Mouse (Mus musculus): ENCODE measurements around the gene Zfp784. TPM values are rescaled to one million over a fixed set of nuclear protein-coding genes. Genes with fewer than 3 reads are reported as not detected.
A peak's percentile ranks its signal among the peaks of the same experiment; 100 is the strongest.
"Not testable (repeated sequence)": the region's sequence is repeated elsewhere in the genome, so short reads cannot be mapped to it uniquely, and the experiment has no call there.

Gene Zfp784
- total RNA-seq, 2 experiments from 2014 or later = 5.3 to 6.1 TPM

DNA sequence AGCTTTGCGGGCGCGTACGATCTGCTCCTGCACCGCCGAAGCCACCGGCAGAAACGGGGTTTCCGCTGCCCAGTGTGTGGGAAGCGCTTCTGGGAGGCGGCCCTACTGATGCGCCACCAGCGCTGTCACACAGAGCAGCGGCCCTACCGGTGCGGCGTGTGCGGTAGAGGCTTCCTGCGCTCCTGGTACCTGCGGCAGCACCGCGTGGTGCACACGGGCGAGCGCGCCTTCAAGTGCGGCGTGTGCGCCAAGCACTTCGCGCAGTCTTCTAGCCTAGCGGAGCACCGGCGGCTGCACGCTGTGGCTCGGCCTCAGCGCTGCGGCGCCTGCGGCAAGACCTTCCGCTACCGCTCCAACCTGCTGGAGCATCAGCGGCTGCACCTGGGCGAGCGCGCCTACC is 6.8 kb downstream of the Zfp784 start:
- intact Hi-C loops (cut with DNase I) = no loop called here
- no peak for DNase-seq (ENCODE audit: low spot score)

DNA sequence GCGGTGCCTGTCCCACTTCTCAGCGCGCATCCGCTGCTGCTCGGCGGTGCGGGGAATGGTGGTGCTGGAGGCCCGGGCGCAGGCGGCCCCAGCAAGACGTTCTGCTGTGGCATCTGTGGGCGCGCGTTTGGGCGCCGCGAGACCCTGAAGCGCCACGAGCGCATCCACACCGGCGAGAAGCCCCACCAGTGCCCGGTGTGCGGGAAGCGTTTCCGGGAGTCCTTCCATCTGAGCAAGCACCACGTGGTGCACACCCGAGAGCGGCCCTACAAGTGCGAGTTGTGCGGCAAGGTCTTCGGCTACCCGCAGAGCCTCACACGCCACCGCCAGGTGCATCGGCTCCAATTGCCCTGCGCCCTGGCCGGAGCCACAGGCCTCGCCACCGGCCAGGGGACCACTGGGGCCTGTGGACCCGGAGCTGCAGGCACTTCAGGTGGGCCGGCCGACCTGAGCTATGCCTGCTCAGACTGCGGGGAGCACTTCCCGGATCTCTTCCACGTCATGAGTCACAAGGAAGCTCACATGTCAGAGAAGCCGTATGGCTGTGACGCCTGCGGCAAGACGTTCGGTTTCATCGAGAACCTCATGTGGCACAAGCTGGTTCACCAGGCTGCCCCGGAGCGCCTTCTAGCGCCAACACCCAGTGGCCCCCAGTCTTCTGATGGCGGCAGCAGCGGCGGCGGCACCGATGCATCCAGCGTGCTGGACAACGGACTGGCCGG is 7.5 kb downstream of the Zfp784 start:
- intact Hi-C loops (cut with DNase I) = no loop called here
- no peak for DNase-seq (ENCODE audit: low spot score)

DNA sequence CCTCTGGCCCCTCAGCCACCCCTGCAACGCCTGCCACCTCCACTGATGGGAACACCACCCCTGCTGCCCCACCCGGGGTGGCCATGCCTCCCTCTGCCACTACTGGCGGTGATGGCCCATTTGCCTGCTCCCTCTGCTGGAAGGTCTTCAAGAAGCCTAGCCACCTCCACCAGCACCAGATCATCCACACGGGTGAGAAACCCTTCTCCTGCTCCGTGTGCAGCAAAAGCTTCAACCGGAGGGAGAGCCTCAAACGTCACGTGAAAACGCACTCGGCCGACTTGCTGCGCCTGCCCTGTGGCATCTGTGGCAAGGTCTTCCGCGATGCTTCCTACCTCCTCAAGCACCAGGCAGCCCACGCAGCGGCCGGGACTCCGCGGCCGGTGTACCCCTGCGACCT is 8.3 kb downstream of the Zfp784 start:
- intact Hi-C loops (cut with DNase I) = no loop called here
- no peak for DNase-seq (ENCODE audit: low spot score)

DNA sequence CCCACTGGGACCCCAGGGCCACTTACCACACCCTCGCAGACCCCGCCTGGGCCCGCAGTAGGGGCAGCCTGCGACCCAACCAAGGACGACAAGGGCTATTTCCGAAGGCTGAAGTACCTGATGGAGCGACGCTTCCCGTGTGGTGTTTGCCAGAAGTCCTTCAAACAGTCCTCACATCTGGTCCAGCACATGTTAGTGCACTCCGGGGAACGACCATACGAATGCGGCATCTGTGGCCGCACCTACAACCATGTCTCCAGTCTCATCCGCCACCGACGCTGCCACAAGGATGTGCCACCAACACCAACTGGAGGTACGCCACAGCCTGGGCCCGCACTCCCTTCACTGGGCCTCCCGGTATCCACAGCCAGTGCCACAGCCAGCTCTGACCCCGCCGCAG is 8.7 kb downstream of the Zfp784 start:
- intact Hi-C loops (cut with DNase I) = no loop called here
- DNase-seq (ENCODE audit: low spot score) = no peak

DNA sequence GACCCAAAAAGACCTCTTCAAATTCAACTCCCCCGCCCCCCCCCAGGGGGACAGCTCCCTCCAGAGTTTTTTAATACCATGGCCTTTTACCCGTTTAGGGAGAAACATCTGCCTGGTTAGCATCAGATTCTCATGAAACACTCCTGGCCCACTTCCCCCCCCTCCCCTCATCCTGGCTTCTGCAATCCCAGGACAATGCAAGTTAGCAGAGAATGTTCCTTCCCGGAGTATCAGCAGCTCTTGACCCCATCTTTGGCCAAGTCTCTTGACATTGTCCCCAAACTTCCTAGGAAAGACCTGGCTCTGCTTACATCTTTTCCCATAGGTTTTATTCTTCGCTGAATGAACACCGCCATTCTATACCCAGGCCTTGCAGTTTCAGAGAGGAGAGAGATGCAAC is 17.0 kb downstream of the Zfp784 start:
- DNase-seq (ENCODE audit: low spot score) = no peak
- intact Hi-C loops (cut with DNase I) = loop anchor here (2.0 kb wide), 1 partner anchor 34 kb away; no protein-coding TSS in a partner anchor

DNA sequence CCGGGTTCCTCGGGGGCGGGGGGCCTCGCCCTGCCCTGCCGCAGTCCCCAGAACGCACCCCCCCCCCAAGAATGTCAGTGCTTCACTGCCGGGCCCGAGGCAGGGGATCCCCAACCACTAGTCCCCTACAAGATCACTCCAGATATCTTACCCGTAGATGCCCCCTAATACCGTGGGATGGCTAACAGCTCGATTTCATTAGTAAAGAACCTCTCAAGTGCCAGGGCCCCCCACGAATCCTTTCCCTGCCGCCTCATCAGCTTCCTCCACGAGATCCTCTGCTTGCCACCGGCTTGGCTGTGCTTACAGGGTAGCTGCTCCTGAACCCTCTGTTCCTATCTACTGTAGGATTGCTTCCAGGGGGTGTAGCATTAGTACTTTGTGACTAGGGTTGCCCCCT is 17.6 kb downstream of the Zfp784 start:
- no peak for DNase-seq (ENCODE audit: low spot score)
- intact Hi-C loops (cut with DNase I) = loop anchor here (2.0 kb wide), 1 partner anchor 34 kb away; no protein-coding TSS in a partner anchor

DNA sequence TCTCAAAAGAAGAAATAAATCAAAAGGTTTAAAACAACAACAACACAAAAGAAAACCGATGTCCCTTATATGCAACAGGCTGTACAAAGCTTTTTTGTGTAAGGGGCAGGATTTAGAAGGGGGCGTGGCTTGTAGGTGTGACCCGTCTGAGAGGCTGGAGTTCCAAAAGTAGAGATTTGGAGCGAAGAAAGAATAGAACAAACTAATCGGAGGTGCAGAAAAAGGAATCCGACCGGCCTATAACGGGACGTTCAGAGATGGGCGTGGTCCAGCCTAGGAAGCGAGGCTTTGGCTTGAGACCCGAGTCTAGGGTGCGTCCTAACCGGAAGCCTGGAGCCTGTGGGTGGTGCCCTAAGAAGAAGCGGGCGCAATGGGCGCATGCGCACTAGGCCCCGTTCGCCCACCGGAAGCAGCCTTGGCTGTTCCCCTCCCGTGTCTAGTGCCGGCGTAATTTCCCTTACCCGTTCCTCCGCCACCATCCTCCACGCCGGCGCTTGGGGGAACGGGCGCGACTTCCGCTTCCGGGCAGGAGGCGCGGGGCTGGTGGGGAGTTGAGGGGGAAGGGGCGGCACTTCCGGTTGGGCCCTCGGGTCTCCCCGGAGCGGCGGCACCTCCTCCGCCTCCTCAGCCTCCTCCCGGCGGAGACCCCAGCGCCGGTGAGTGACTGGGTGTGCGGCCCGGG is 18.1 kb downstream of the Zfp784 start, which contains the start of the genes Zfp865 and Ccdc106:
Zfp865 (plus strand) TSS at position 377 of the 682 bp plus-strand sequence.
Ccdc106 (plus strand) TSS at position 554 of the 682 bp plus-strand sequence.
- intact Hi-C loops (cut with DNase I) = loop anchor here (2.0 kb wide), 1 partner anchor 35 kb away; no protein-coding TSS in a partner anchor

DNA sequence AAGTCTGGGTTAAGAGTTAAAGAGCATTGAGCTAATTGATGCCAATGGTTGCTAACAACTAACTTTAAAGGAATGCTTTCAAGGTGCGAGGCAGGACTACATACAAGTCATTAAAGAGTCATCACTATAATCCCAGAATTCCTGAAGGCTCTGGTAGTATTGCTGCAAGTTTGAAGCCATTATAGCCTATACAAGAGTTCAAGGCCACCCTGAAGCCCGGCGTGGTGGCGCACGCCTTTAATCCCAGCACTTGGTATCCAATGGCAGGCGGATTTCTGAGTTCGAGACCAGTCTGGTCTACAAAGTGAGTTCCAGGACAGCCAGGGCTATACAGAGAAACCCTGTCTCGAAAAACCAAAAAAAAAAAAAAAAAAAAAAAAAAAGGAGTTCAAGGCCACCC is 18.7 kb downstream of the Zfp784 start:
- DNase-seq (ENCODE audit: low spot score); intact Hi-C loops (cut with DNase I): not testable (repeated sequence)

More for the DNA sequence above, 18.1 kb downstream of the Zfp784 start, which contains the start of the genes Zfp865 and Ccdc106:
- DNase-seq (ENCODE audit: low spot score) = peak; percentile 100

DNA sequence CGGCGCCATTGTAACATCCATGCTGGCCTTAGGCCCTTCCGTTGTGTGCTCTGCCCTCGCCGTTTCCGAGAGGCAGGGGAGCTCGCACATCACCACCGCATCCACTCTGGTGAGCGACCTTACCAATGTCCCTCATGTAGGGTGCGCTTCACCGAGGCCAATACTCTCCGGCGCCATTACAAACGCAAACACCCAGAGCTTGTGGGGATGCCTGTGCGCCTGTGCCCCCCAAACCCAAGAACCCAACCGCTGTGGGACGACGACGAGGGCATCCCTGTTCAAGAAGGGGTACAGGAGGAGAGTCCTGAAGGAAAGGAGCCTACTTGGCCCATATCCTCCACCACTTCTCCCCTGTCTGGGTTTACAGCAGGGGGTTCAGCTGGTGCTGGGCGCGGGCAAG is 20.3 kb downstream of the Zfp784 start:
- no peak for DNase-seq (ENCODE audit: low spot score)
- intact Hi-C loops (cut with DNase I) = no loop called here

DNA sequence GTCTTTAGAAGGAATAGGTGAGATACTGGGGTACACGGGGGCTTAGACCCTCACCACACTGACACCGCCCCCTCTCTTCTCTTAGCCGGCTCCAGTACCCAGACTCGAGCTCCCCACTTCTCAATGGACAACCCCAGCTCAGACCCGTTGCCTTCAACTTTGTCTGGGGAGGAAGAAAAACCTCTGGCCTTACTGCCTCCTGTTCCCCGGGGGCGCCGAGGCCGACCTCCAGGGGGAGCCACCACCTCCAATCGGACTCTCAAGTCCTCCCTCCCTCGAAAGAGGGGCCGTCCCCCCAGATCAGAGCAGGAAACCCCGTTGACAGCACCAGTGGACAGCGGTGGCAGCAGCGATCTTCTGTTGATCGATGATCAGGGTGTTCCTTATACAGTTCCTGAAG is 20.9 kb downstream of the Zfp784 start:
- no peak for DNase-seq (ENCODE audit: low spot score)
- intact Hi-C loops (cut with DNase I) = no loop called here

DNA sequence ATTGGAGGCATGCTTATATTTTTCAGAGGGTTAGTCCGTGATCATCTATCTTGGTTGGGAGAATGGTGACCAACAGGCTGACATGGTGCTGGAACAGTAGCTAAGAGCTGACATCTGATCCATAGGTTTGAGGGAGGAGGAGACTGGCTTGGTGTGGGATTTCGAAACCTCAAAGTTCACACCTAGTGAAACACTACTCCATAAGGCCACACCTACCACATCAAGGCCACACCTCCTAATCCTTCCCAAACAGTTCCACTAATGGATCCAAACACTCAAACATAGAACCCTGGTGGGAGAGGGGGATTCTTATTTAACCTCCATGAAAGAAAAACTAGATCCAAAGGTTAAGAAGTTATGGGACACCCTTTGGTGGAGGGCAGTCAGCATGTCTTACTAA is 21.3 kb downstream of the Zfp784 start:
- intact Hi-C loops (cut with DNase I) = no loop called here
- no peak for DNase-seq (ENCODE audit: low spot score)

DNA sequence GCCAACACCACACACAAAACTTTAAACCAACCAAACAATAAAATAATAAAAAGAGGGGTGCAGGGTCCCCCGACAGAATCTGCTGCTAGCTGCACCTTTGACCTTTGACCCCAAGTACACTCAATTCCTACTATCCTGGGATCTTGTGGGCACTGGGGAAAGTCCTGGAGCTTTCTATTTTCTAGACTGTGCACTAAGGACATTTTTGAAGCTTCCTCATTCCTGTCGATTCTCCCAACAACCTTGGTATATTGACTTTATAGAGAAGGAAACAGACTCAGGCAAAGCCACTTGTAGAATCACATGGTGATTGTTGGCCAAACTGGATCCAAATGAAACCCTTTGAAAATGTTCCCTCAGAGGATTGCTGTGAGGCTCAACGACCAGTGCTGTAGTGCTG is 22.2 kb downstream of the Zfp784 start:
- intact Hi-C loops (cut with DNase I) = no loop called here
- DNase-seq (ENCODE audit: low spot score) = no peak

DNA sequence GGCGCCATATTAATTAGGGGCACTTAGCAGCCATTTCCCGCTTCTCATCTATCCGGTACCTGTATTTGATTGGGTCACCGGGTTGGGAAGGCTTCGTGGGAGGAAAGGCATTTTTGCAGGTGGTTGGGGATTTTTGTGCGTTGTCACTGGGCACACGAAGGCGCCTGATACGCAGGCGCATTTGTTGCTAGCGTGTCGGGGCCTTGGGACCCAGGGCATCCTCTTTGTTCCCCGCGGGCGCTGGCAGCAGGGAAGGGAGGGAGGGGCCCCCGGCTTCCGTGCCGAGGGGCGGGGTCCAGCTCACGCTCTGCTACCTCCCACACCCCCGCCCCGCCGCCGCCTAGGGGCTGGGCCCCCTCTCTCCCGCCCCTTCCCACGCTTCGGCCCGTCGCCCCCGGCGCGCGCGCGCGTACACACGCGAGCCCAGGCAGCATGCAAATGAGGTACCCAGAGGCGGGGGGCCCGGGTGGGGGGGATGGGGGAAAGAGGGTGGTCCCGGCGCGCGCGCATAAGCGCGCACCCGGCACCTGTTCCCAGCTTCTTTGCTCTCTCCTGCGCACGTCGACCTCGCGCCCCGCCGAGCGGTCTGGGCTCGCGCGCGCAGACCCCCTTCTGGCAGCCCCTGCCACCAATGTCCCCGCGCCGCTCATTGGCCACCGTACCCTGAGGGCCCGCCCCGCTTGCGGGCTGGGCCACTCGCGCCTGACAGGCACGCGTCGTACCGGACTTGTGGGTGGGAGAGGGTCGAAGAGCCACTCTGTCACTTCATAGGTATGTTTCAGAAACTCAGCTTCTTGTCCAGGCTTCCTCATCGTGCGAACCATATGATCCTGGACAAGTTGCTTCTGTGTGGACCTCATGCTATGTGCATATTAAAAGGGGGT is 22.9 kb downstream of the Zfp784 start, which contains the start of gene Gm44973:
Gm44973 (plus strand) TSS at position 379 of the 884 bp plus-strand sequence.
- peak; percentile 89 for DNase-seq (ENCODE audit: low spot score)
- intact Hi-C loops (cut with DNase I) = no loop called here

DNA sequence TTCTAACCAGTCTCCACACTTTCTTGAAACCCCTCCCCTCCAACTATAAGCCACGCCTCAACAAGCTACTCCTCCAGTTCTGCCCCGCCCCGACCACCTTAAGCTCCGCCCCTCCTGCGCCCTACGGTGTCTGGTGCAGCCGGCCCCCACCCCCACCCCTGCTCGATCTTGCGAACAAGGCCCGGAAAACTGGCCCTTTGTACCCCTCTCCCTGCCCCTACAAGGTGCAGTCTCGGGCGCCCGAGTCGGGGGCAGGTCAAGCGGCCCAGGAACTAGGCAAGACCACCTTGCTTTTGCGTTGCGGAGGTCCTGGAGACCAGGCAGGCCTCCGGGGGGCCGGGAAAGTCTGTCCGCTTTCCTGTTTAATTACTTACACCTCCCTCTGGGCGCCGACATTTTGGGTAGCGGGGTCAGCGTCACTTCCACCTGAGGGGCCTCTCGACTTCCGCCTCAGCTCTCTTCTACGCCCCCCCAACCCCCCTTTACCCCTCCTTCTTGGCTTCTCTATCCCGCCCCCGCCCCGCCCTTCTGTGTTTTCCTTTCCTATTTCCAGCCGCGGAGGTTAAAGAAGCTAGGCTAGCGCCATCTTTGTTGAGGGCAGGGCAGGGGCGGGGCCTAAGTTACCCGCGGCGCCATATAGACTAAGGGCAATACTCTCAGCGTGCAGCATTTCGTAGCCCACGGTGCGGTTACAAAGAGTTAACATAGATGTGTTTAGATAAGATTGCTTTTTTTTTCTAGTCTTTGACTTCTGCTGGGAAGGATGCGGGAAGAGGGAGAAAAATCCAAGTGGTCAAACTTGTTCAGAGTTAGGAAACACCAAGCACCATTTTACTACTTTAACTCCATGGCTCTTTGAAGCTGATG is 23.8 kb downstream of the Zfp784 start, which contains the start of the genes Zfp524 and Fiz1:
Zfp524 (plus strand) TSS at position 165 of the 867 bp plus-strand sequence.
Fiz1 (minus strand) TSS at position 447 of the 867 bp plus-strand sequence.
- intact Hi-C loops (cut with DNase I) = loop anchor here (5.0 kb wide), 3 partner anchors 38 to 197 kb away; partner anchors contain the start of gene Zfp580

DNA sequence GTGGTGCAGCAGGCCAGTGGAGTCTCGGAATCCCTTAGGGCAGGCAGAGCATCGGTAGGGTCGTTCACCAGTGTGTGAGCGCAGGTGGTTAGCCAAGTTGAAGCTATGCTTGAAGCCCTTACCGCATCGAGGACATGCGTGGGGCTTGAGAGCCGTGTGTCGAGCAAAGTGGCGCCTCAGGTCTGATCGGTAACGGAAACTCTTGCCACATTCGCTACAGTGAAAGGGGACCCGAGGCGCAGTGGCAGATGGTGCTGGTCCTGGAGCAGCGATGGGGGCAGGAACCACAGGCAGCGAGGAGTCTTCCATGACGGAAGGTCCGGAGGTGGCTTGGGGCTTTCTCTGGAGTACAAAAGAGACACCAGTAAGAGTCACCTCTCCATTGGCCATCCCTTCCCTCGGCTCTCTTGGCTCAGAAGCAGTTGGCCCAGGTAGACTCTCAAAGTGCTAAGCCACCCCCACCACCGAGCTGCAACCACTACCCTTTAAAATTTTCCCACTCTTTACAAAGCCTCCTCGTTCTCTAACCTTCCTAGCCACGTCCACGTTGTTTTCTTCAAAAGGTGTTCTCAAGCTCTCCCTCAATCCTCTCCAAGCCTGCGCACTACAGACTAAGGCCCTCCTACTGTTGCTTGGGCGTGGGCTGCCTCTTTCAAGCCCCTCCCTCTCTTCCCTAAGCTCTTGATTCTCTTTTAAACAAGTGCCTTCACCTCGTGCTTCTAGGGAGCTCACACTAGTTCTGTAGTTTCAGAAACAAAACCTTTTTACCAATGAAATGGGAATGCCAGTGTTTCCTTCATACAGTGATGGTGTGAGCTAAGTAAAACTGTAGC is 25.3 kb downstream of the Zfp784 start:
- no peak for DNase-seq (ENCODE audit: low spot score)
- intact Hi-C loops (cut with DNase I) = loop anchor here (5.0 kb wide), 3 partner anchors 39 to 196 kb away; partner anchors contain the start of gene Zfp580

More for the DNA sequence above, 23.8 kb downstream of the Zfp784 start, which contains the start of the genes Zfp524 and Fiz1:
- peak; percentile 92 for DNase-seq (ENCODE audit: low spot score)

DNA sequence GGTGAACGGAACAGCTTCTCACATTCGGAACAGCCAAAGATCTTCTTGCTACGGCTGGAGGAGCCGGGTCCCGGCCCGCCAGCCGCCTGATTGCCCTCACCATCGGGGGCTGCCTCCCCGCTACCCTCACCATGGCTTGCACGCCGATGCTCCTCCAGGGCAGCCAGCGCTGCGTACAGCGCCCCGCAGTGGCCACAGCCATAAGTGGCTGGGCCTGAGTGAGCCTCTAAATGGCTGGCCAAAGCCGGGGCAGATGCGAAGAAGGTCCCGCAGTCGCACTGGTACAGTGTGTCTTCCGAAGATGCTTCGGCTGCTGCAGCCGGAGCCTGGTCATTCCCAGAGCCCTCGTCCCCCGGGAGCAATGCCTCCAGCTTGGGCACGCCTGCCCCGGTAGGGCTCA is 30.0 kb downstream of the Zfp784 start:
- intact Hi-C loops (cut with DNase I) = no loop called here
- no peak for DNase-seq (ENCODE audit: low spot score)

DNA sequence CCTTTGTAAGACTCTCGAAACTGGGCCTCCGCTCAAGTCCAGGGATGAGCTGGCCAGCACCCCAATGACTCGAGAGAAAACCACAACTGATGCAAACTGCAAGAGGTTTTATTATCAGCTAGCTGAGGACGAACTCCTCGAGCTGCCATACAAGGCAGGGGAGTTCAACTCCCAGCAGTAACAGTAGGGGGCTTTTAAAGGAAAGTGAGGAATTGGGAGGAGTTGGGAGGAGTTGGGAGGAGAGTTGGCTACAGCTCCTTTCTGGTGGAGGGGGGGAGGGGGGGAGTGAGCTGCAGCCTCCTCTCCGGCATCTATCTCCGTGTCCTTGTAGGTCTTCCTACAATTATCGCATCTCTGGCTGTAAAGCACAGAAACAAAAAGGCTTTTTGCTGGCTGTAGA is 35.4 kb downstream of the Zfp784 start:
- intact Hi-C loops (cut with DNase I) = not testable (repeated sequence)

DNA sequence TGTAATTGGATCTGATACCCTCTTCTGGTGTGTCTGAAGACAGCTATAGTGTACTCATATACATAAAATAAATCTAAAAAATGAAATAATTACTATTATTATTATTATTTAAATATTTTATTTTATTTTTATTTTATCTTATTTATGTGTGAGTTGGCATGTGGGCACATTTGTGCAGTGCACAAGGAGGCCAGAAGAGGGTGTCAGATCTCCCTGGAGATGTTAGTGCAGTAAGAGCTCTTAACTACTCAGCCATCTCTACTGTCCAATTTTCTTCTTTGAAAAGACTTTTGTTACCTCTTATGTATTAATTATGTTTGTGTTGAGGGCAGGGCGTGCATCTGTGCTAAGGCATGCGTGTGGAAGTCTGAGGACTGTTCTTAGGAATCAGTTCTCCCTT is 38.4 kb downstream of the Zfp784 start:
- no peak for DNase-seq (ENCODE audit: low spot score)
- intact Hi-C loops (cut with DNase I) = no loop called here

More for the DNA sequence above, 35.4 kb downstream of the Zfp784 start:
- not testable (repeated sequence) for DNase-seq (ENCODE audit: low spot score)

All from heart, postnatal 25 days (tissue).